Mouse (Mus musculus) bone marrow macrophage, adult 2 months (primary cell): Measurements from ENCODE around the gene Khdrbs1.

Source experiments
- CTCF ChIP-seq: IDR thresholded peaks from 2 replicates; pipeline ENCODE4 v1.5.1; 2012; ENCODE audit warnings: low read depth, mild to moderate bottlenecking, low read length, moderate library complexity
- POLR2A ChIP-seq: IDR thresholded peaks from 2 replicates; pipeline ENCODE4 v1.6.1; 2012; ENCODE audit warnings: mild to moderate bottlenecking, low read depth, low read length, borderline replicate concordance

GRCm38 (mm10) chr4:129731423-129731822, 10.7 kb downstream of the Khdrbs1 start:
- TF ChIP-seq CTCF (no peak), POLR2A (no peak)
